Mouse (Mus musculus) splenic B cell, adult 2 months (primary cell): ENCODE data around the gene Creld1.

Source experiments
- DNase-seq: peaks from one replicate; pipeline ENCODE4 v3.0.0-alpha.2; 2011; ENCODE audit warnings: low read depth, low spot score
- H3K27me3 ChIP-seq: 2 replicates; pipeline ENCODE4 v1.6.1; 2012; ENCODE audit warnings: mild to moderate bottlenecking, low read length, moderate library complexity, mixed read lengths; ENCODE audit not compliant: control insufficient read depth, poor library complexity, insufficient read depth, severe bottlenecking
- H3K36me3 ChIP-seq: 2 replicates; pipeline ENCODE4 v1.6.1; 2012; ENCODE audit warnings: mild to moderate bottlenecking, low read length, moderate library complexity, mixed read lengths; ENCODE audit not compliant: control insufficient read depth, poor library complexity, insufficient read depth, severe bottlenecking

The Creld1 gene

DNA sequence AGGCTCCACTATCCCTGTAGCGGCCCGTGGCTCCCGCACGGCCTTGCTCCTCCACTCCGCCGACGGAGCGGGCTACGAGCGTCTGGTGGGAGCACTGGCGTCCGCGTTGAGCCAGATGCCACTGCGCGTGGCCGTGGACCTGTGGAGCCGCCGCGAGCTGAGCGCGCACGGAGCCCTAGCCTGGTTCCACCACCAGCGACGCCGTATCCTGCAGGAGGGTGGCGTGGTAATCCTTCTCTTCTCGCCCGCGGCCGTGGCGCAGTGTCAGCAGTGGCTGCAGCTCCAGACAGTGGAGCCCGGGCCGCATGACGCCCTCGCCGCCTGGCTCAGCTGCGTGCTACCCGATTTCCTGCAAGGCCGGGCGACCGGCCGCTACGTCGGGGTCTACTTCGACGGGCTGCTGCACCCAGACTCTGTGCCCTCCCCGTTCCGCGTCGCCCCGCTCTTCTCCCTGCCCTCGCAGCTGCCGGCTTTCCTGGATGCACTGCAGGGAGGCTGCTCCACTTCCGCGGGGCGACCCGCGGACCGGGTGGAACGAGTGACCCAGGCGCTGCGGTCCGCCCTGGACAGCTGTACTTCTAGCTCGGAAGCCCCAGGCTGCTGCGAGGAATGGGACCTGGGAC is 509 bp upstream of the Creld1 start:
- Histone ChIP-seq H3K27me3 (no peaks in the 10 kb centered on the region), H3K36me3 (no peaks in the 10 kb centered on the region)
- peak; percentile 57 for DNase-seq

DNA sequence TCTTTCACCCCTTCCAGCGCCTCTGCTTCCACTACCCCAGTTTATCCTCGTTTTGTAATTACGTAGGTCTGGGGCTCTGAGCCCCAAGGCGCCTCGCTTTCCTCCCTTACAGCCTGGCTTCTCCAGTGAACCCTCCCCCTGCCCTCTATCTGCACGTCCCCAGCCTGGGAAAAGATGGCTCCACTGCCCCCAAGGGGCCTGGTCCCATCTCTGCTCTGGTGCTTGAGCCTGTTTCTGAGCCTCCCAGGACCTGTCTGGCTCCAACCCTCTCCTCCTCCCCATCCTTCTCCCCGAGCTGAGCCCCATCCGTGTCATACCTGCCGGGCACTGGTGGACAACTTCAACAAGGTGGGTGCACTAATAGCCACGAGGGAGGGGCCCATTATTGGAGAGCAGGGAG is 632 bp downstream of the Creld1 start:
- no peak for DNase-seq
- Histone ChIP-seq H3K27me3 (no peaks in the 10 kb centered on the region), H3K36me3 (no peaks in the 10 kb centered on the region; the same call in 1 of the 2 replicates)

DNA sequence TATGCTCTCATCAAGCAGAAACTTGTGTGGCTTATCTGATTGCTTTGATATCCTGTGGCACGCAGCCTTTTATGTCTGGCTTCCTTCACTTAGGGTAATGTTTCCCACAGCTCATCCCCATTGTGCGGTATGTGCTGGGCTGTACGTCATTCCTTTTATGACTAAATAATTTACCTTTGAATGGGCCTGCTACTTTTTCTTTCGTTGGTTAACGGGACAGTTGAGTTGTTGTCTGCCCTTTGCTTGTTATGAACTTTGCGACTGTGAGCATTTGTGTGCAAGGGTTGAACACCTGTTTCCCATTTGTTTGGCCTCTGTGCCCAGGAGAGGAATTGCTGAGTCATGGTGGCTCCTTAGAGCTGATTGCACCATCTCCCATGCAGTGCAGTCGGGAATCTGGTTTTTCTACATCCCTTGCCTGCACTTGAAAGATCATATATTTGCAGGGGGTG is 4.1 kb downstream of the Creld1 start:
- Histone ChIP-seq H3K36me3 (no peaks in the 10 kb centered on the region; the same call in none of the 2 replicates), H3K27me3 (no peaks in the 10 kb centered on the region)
- DNase-seq = no peak

DNA sequence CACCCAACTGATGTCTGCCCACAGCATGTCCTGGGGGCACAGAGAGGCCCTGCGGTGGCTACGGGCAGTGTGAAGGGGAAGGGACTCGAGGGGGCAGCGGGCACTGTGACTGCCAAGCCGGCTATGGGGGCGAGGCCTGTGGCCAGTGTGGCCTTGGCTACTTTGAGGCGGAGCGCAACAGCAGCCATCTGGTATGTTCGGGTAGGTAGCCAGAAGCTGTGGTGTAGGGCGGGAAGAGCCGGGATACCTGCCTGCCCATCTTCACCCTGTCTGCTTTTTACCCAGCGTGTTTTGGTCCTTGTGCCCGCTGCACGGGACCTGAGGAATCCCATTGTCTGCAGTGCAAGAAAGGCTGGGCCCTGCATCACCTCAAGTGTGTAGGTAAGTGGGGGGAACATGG is 6.3 kb downstream of the Creld1 start:
- DNase-seq = no peak
- no peaks in the 10 kb centered on the region for H3K27me3 ChIP-seq
- H3K36me3 ChIP-seq = no peaks in the 10 kb centered on the region; the same call in none of the 2 replicates

DNA sequence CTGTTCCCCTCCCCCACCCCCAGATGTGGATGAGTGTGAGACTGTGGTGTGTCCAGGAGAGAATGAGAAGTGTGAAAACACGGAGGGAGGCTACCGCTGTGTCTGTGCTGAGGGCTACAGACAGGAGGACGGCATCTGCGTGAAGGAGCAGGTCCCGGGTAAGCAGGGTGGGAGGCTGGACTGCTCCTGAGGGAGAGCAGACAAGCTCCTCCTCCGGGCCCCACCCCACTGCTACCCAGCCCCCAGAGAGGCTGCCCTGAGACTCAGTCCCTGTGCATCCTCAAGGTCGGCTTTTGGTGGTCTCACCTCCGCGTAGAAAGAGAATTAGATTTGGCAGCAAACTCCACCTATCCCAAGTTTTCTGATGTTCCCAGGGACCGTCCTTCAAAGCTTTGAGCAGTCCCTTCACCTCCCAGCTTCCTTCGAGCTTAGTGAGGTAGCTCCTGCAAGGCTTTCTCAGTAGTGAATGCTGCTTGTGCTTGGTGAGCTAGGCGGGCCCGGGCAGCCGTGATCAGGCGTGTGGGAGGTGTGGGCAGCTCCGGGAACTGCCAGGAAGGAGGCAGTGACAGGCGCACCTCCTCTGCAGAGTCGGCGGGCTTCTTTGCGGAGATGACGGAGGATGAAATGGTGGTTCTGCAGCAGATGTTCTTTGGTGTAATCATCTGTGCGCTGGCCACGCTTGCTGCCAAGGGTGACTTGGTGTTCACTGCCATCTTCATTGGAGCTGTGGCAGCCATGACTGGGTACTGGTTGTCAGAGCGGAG is 9.2 kb downstream of the Creld1 start:
- H3K36me3 ChIP-seq = no peaks in the 10 kb centered on the region; the same call in none of the 2 replicates
- H3K27me3 ChIP-seq = no peaks in the 10 kb centered on the region
- DNase-seq = no peak

DNA sequence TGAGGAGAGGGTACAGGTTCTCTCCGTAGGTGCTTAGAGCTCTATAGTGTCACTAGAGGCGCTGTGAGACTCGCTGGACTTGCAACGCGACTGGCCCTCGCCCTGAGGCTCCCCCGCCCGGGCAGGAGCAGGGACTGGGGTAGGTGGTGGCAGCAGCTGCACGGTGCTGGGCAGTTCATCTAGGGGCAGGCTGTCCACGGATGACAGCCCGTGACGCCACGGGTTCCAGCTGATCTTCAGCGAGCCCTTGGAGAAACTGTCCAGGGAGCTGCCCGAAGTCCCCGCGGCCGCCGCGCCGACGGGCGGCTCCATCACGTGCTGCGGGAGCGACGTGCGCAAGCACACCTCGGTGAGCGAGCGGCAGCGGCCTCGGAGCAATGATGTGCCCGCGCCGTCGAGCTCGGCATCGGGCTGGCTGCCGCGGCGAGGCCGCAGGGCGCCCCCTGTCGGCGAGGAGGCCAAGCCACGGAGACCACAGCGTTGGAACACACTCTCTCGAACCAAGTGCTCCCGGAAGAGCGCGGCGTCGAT is 11.2 kb downstream of the Creld1 start:
- peak; percentile 93 for DNase-seq
- Histone ChIP-seq H3K36me3 (no peaks in the 10 kb centered on the region; the same call in none of the 2 replicates), H3K27me3 (no peaks in the 10 kb centered on the region)

DNA sequence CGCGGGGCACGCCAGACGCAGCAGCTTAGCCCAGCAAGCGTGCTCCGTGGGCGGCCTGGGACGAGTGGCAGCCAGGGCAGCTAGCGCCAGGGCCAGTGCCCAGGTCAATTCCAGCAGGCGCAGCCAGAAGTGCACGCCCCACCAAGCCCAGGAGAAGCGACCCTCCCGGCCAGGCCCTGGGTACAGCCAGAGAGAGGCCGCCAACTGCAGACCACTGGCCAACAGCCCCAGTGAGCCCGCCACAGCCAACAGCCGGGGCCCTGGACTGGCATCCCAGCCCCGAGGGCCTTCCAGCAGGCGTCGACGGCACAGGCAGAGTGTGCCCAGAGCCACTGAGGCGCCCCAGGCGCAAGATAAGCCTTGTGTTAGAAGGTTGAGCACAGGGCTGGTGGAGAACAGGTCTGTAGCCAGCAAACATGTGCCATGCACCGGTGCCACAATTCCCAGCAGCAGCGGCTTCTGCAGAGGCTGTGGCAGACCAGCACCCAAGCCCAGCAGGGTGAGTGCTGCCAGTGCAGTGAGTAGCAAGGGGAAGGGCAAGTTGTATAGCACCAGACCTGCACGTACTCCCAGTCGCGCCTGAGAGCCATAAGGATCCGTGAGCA is 12.1 kb downstream of the Creld1 start:
- no peak for DNase-seq
- Histone ChIP-seq H3K27me3 (no peaks in the 10 kb centered on the region), H3K36me3 (no peaks in the 10 kb centered on the region; the same call in 1 of the 2 replicates)

DNA sequence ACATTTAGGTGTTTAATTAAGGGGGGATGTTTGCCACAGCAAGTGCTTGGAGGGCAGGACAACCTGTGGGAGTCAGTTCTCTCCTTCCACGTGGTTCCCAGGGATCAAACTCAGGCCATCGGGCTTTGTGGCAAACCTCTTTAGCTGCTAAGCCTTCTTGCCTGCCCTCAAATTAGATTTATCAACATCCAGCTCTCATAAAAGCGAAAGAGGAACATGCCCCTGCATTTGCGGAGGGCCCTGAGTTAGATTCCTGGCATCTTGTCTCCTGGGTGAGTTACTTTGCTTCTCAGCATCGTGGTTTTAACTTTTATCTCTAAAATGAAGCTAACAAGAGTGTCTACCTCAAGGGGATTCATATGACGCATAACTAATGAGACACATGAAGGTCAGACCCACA is 16.2 kb downstream of the Creld1 start:
- peak; percentile 33 for DNase-seq
- Histone ChIP-seq H3K36me3 (no peaks in the 10 kb centered on the region), H3K27me3 (no peaks in the 10 kb centered on the region)

DNA sequence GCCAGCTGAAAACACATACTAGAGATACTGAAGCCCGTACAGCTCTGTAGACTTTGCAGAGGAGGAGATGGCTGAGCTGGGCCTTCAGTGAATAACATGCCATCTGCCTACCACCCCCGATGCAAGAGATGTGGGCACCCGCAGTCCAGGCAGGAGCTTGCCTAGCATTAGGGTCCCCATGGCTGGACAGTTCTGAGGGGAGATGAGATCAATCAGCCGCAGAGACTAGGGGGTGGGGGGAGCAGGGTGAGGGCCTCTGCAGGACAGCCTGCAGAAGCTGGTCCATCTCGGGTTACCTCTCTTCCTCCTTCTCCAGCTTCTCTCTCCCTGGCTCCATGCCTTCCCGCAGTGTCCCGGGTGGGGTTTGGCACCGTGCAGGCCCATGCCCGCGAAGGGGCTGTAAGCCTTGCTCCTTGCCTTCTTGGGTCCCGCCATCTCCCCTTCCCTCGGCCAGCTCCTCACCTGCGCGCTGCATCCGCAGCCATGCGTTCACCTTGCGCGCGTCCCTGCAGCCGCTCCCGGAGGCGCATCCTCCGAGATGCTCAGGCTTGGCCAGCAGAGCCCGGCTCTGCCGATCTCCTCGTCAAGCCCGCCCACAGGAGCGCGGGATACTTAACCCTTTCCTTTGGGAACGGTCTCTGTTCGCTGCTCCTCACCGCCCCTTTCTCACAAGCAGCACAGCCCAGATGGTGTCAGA is 18.4 kb downstream of the Creld1 start, which contains the start of gene Prrt3:
Gene Prrt3 (minus strand): TSS at position 544 of the 697 bp plus-strand sequence.
- H3K36me3 ChIP-seq = no peaks in the 10 kb centered on the region
- DNase-seq = no peak
- H3K27me3 ChIP-seq = no peaks in the 10 kb centered on the region

DNA sequence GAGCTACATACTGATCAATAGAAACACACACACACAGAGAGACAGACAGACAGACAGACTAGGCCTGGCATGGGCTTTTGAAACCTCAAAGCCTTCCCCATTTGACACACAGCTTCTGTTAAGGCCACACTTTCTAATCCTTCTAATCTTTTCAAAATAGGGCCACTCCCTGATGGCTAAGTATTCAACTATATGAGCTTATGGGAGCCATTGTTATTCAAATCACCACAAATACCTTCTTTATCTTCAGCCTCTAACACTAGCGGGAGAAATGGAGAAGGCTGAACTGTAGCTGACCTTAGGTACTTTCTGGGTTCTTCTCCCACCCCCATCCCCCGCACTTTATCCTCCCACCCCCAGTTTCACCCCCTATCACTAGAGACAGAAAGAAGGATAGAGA is 19.7 kb downstream of the Creld1 start:
- DNase-seq = no peak
- Histone ChIP-seq H3K27me3 (no peaks in the 10 kb centered on the region), H3K36me3 (no peaks in the 10 kb centered on the region)

DNA sequence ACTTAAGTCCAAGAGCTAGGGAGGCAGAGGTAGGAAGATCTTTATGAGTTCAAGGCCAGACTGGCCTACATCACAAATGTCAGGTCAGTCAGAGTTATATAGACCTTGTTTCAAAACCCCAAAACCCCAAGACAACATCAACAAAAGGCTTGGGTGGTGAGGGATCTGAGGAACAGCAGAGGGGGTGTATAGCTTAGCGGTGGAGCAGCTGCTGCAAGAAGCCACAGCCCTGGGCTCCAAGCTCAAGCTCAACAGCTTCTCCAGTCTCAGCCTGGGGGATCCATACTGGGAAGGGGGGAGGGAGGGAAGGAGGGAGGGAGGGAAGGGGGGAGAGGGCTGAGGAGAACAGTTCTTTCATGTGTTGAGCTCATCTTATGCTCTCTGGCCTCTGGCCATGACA is 22.6 kb downstream of the Creld1 start:
- H3K27me3 ChIP-seq = no peaks in the 10 kb centered on the region
- no peak for DNase-seq
- H3K36me3 ChIP-seq = no peaks in the 10 kb centered on the region

DNA sequence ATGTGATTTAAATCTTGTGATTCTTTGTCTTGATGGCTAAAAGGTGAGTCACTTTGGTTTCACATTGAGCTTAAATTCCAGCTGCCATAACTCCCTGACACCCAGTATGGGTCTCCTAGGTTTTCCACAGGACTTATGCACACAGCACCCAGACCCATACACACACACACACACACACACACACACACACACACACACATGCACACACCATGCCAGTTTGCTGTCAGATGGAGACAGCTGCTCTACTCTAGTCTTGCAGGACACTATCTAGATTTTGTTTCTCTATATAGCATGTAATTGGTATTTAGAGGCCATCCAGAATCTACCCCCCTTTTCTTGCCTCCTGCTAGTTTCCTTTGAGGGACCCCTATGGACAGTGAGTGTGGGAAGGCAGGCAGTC is 24.0 kb downstream of the Creld1 start:
- DNase-seq = no peak
- Histone ChIP-seq H3K27me3 (no peaks in the 10 kb centered on the region), H3K36me3 (no peaks in the 10 kb centered on the region; the same call in 1 of the 2 replicates)

DNA sequence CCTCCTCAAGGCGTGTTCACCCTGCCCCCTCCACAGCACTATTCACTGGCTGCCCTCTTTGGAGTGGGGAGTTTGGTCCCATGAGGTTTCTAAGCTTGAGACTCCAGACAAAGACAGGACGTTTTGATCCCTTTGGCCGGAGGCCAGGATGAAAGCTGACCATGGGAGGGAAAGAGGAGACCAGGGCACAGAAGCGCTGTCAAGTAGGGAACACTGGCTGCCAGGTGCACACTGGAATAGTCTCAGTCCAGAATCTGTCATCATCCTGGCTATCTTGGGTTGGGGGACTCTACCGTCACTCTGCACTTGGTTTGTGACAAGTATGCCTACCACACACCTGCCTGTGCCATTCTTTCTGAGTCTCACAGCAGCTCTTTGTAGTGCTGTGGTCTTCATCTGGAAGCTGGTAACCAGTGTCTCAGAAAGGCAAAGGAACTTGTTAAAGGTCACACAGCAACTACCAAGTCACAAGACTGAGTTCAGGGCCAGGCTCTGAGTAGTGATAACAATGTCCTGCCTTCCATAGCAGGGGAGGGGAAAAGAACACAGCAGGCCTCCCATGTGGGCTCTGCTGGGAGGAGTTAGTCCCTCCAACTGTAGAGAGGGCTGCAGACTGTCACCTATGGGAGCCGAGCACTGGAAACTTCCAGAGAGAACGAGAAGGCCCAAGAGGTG is 25.3 kb downstream of the Creld1 start:
- DNase-seq = no peak
- no peaks in the 10 kb centered on the region for H3K27me3 ChIP-seq
- no peaks in the 10 kb centered on the region; the same call in 1 of the 2 replicates for H3K36me3 ChIP-seq

DNA sequence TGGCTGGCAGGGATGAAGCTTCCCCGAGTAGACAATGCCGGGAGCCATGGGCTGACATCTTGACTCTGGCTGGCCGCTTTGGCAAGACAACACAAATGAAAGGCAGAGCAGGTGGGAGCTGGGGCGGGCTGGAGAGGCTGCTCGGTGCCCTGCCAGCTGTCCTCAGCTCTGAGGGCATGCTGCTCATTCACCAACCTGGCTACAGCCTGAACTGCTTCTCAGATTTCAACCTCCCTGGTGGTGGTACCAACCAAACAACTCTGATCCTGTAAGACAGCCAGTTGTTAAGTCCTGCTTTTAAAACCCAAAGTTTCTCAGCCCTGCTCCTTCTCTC is 25.8 kb downstream of the Creld1 start:
- Histone ChIP-seq H3K36me3 (no peaks in the 10 kb centered on the region; the same call in 1 of the 2 replicates), H3K27me3 (no peaks in the 10 kb centered on the region)
- no peak for DNase-seq
